ENCODE assay signal across 17 mouse cellular contexts in genomic region chr1:90808930-90809329, GRCm38 (mm10).
"Had no signal": no experiment of that assay in that cellular context is flagged by ENCODE, and none has a peak within 500 bp of the region (broad histone marks: within the 10 kb centered on the region; RNA-seq: fewer than 3 reads in every experiment).

No protein-coding gene starts in this region.

- H3K27ac ChIP-seq: liver, embryonic 12.5 days; liver, embryonic 14.5 days; midbrain, embryonic 10.5 days; midbrain, embryonic 12.5 days; neural tube, embryonic 13.5 days; stomach, embryonic 15.5 days; stomach, postnatal 0 days had no signal

- DNase-seq: lung, adult 18-20 months; lung, embryonic 14.5 days; lung, postnatal 10 days; lung, postnatal 4 days; midbrain, embryonic 14.5 days; thymus, adult 18-20 months; thymus, postnatal 14 days; thymus, postnatal 36 days had no signal

- H3K9me3 ChIP-seq: liver, embryonic 12.5 days; midbrain, embryonic 10.5 days; midbrain, embryonic 12.5 days; neural tube, embryonic 13.5 days; stomach, embryonic 15.5 days had no signal

- H3K4me1 ChIP-seq: liver, embryonic 12.5 days; midbrain, embryonic 12.5 days; neural tube, embryonic 13.5 days; stomach, embryonic 15.5 days had no signal

- H3K9ac ChIP-seq: liver, embryonic 12.5 days; liver, embryonic 14.5 days; lung, embryonic 14.5 days; midbrain, embryonic 12.5 days; neural tube, embryonic 13.5 days; stomach, embryonic 15.5 days had no signal

- H3K27me3 ChIP-seq: liver, embryonic 12.5 days; midbrain, embryonic 12.5 days; neural tube, embryonic 13.5 days; stomach, embryonic 15.5 days had no signal

- H3K36me3 ChIP-seq: liver, embryonic 12.5 days; midbrain, embryonic 10.5 days; midbrain, embryonic 12.5 days; neural tube, embryonic 13.5 days had no signal

- H3K4me3 ChIP-seq: liver, embryonic 12.5 days; midbrain, embryonic 10.5 days; midbrain, embryonic 12.5 days; myocyte; neural tube, embryonic 13.5 days; stomach, embryonic 15.5 days had no signal

- ATAC-seq: liver, embryonic 12.5 days; midbrain, embryonic 16.5 days had no signal

- H3K4me2 ChIP-seq: liver, embryonic 12.5 days; lung, embryonic 14.5 days; midbrain, embryonic 12.5 days; neural tube, embryonic 13.5 days; stomach, embryonic 15.5 days had no signal
